Mouse (Mus musculus) midbrain, embryonic 16.5 days (tissue): ENCODE data around the gene Rps27. TPM values are rescaled to one million over a fixed set of nuclear protein-coding genes. Genes with fewer than 3 reads are reported as not detected.

Experiments used
- ATAC-seq: fragments of 200-750 bp; cut with Nextera tagmentation; 2 replicates; pipeline ENCODE4 v1.8.0; 2017; ENCODE audit warnings: moderate TSS enrichment
- H3K27ac ChIP-seq: fragments of 300-500 bp; sonication (generic); 2 replicates; pipeline ENCODE4 v1.5.1; 2014; ENCODE audit warnings: mild to moderate bottlenecking, low read length, mixed read lengths
- H3K27me3 ChIP-seq: fragments of 300-500 bp; sonication (generic); 2 replicates; pipeline ENCODE4 v1.6.1; 2014; ENCODE audit warnings: low read depth, low read length, mixed read lengths; ENCODE audit not compliant: control insufficient read depth, insufficient read depth
- H3K36me3 ChIP-seq: fragments of 300-500 bp; sonication (generic); 2 replicates; pipeline ENCODE4 v1.6.1; 2014; ENCODE audit warnings: mild to moderate bottlenecking, low read length, moderate library complexity, mixed read lengths; ENCODE audit not compliant: control insufficient read depth, insufficient read depth
- H3K4me1 ChIP-seq: fragments of 300-500 bp; sonication (generic); 2 replicates; pipeline ENCODE4 v1.6.1; 2014; ENCODE audit warnings: mild to moderate bottlenecking, low read length, mixed read lengths; ENCODE audit not compliant: control insufficient read depth, insufficient read depth
- H3K4me2 ChIP-seq: fragments of 300-500 bp; sonication (generic); 2 replicates; pipeline ENCODE4 v1.6.1; 2014; ENCODE audit warnings: mild to moderate bottlenecking, low read length, mixed read lengths
- H3K4me3 ChIP-seq: fragments of 300-500 bp; sonication (generic); 2 replicates; pipeline ENCODE4 v1.5.1; 2014; ENCODE audit warnings: low read depth, mild to moderate bottlenecking, low read length, moderate library complexity, mixed read lengths
- H3K9ac ChIP-seq: fragments of 300-500 bp; sonication (generic); 2 replicates; pipeline ENCODE4 v1.6.1; 2014; ENCODE audit warnings: low read depth, low read length, mixed read lengths
- H3K9me3 ChIP-seq: fragments of 300-500 bp; sonication (generic); replicated peaks from 2 replicates; pipeline ENCODE4 v1.6.1; 2014; ENCODE audit warnings: mild to moderate bottlenecking, low read length, mixed read lengths; ENCODE audit not compliant: control insufficient read depth, poor library complexity, severe bottlenecking
- WGBS: fragments of 180-500 bp; shearing (Covaris S2); extraction: QIAGEN DNeasy Blood & Tissue Kit; methylation state at CpG from one replicate; pipeline ENCODE4 v1.1.7; 2014; 5-methylcytosine and 5-hydroxymethylcytosine counted together
- polyA plus RNA-seq: library from polyadenylated mRNA; unstranded; fragments of >200 nt; fragmentation: Nextera tagmentation; extraction: Ambion mirVana; gene quantifications from 2 replicates; pipeline ENCODE4 v1.2.1, GENCODE M21; 2015

Gene Rps27
- polyA plus RNA-seq, 1 experiment from 2014 or later = 691 TPM

DNA sequence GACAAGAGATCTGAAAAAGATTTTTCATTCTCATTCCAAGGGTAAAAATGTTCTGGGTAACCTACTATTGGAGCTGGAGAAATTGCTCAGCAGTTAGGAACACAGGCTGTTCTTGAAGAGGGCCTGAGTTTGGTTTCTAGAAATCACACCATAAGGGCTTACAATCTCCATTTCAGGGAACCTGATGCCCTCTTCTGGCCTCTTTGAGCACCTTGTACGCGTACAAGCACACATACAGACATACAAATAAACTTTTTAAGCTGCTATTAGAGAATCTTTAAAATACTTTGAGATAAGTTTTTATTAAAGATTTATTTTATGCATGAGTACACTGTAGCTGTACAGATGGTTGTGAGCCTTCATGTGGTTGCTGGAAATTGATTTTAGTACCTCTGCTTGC is 8.9 kb downstream of the Rps27 start:
- Histone ChIP-seq H3K4me3 (no peak overlapping the region), H3K4me2 (no peak overlapping the region), H3K4me1 (no peaks in the 10 kb centered on the region), H3K27me3 (no peaks in the 10 kb centered on the region), H3K9me3 (no peaks in the 10 kb centered on the region), H3K27ac (no peak overlapping the region), H3K9ac (no peak overlapping the region), H3K36me3 (peaks cover 15% of the 10 kb centered on the region; the same call in 1 of the 2 replicates)
- 97% methylated on average over 2 of the region's 2 CpGs for WGBS
- ATAC-seq = no peak

DNA sequence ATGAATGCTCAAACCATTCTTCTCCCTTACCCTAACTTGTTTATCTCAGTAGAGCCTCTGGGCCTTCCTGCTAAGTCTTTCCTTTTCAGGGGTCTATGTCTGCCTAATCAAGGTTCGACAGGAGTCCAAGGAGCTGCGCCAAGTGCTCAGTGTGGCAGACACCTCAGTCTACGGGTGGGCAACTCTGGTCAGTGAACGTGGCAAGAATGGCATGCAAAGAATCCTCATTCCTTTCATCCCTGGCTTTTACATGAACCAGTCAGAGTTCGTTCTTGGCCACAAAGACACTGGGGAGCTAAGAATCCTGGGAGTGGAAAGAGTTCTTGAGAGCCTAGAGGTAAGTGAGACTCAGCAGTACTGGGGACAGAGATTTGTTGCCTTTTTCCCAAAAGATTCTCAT is 9.8 kb downstream of the Rps27 start:
- H3K27me3 ChIP-seq = no peaks in the 10 kb centered on the region
- ATAC-seq = no peak
- 78% methylated on average over 5 of the region's 5 CpGs for WGBS

DNA sequence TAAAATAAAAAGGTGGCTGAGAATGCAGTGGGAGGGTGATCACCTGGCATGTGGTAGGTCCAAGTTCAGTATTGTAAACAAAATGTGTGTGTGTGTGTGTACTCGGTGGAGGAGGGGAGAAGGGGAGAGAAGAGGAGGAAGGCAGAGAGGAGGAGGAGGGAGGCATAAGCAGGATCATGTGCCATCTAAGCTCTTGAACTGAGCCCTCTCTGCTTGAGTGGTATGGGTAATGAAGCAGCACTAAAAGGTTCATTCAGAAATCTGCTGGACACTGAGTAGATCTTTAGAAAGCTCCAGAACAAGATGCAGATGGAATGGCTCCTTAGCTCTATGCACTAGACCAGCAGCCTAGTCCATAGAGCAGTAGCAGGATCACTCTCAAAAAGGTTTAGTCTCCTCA is 10.6 kb downstream of the Rps27 start:
- no peak overlapping the region for H3K4me2 ChIP-seq
- no peaks in the 10 kb centered on the region for H3K27me3 ChIP-seq
- no peak overlapping the region for H3K27ac ChIP-seq
- no peak overlapping the region for H3K4me3 ChIP-seq
- WGBS = 76% methylated on average over 1 of the region's 1 CpGs
- H3K9me3 ChIP-seq = no peaks in the 10 kb centered on the region
- H3K4me1 ChIP-seq = no peaks in the 10 kb centered on the region
- H3K36me3 ChIP-seq = peaks cover 5% of the 10 kb centered on the region; the same call in 1 of the 2 replicates
- H3K9ac ChIP-seq = no peak overlapping the region
- ATAC-seq = no peak

More for the DNA sequence above, 9.8 kb downstream of the Rps27 start:
- Histone ChIP-seq H3K4me2 (no peak overlapping the region), H3K9ac (no peak overlapping the region), H3K9me3 (no peaks in the 10 kb centered on the region), H3K36me3 (peaks cover 11% of the 10 kb centered on the region; the same call in 1 of the 2 replicates), H3K27ac (no peak overlapping the region), H3K4me1 (no peaks in the 10 kb centered on the region), H3K4me3 (no peak overlapping the region)

DNA sequence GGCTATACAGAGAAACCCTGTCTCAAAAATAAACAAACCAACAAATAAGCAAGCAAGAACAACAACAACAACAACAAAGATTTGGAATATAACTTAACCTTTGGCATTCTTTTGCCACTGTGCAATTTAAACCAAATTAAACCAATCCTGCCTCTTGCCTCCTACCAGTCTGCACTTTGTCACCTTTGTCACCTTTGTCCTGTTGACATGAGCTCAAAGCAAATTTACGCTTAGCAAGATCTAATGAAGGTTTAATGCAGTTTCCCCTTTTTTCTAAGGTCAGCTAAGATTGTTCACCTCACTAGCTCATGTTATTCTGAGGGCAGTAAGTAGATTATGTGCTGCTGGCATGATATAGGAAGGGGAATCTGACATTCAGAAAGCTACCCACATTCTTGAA is 15.9 kb downstream of the Rps27 start:
- Histone ChIP-seq H3K9ac (no peak overlapping the region), H3K27ac (no peak overlapping the region), H3K27me3 (no peaks in the 10 kb centered on the region), H3K36me3 (no peaks in the 10 kb centered on the region), H3K4me2 (no peak overlapping the region), H3K9me3 (no peaks in the 10 kb centered on the region), H3K4me3 (no peak overlapping the region), H3K4me1 (no peaks in the 10 kb centered on the region)
- WGBS = 81% methylated on average over 1 of the region's 1 CpGs
- ATAC-seq = no peak

DNA sequence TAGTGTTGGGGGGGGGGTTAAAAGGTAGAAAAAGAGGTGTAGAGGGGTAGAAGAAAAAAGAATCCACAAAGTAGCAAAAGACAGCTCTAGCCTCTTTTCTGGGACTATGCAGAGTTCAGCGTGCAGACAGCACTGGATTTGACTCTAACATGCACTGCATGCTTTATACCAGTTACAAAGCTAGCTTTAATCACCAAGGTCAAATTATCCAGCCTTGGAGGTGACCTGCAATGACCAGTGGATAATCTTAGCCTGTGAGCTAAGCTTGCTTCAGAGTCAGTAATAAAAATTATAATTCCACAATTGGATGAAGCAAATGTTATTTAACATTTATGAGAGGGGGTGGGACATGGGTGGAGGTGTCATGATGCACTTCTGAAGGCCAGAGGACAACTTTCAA is 17.8 kb downstream of the Rps27 start:
- no peak for ATAC-seq
- H3K4me2 ChIP-seq = no peak overlapping the region
- no peaks in the 10 kb centered on the region for H3K27me3 ChIP-seq
- H3K9me3 ChIP-seq = no peaks in the 10 kb centered on the region
- H3K9ac ChIP-seq = no peak overlapping the region
- H3K27ac ChIP-seq = no peak overlapping the region
- H3K36me3 ChIP-seq = no peaks in the 10 kb centered on the region
- H3K4me3 ChIP-seq = no peak overlapping the region
- H3K4me1 ChIP-seq = no peaks in the 10 kb centered on the region
- 75% methylated on average over 1 of the region's 1 CpGs for WGBS

DNA sequence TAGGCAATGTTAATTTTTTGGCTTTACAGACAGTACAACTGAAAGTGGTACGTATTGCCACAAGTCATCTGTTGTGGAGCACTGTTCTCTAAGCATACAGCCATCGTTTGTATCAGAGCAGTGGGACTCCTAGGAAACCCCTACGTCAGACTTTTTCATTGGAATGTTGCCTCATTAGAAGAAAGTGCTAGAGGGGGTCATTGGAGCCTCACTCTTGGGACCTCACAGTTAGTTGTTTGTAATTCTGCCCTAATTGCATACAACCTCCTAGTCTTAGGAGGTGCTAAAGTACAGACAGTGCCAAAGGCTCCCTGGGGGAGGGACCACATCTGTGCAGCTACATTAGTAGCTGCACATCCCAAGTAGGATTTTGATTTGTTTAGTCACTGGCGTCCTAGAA is 18.7 kb downstream of the Rps27 start:
- no peaks in the 10 kb centered on the region for H3K36me3 ChIP-seq
- H3K9me3 ChIP-seq = no peaks in the 10 kb centered on the region
- no peak overlapping the region for H3K4me3 ChIP-seq
- WGBS = 69% methylated on average over 4 of the region's 4 CpGs
- no peak overlapping the region for H3K27ac ChIP-seq
- H3K4me2 ChIP-seq = no peak overlapping the region
- no peaks in the 10 kb centered on the region for H3K27me3 ChIP-seq
- H3K9ac ChIP-seq = no peak overlapping the region
- no peaks in the 10 kb centered on the region for H3K4me1 ChIP-seq
- no peak for ATAC-seq

DNA sequence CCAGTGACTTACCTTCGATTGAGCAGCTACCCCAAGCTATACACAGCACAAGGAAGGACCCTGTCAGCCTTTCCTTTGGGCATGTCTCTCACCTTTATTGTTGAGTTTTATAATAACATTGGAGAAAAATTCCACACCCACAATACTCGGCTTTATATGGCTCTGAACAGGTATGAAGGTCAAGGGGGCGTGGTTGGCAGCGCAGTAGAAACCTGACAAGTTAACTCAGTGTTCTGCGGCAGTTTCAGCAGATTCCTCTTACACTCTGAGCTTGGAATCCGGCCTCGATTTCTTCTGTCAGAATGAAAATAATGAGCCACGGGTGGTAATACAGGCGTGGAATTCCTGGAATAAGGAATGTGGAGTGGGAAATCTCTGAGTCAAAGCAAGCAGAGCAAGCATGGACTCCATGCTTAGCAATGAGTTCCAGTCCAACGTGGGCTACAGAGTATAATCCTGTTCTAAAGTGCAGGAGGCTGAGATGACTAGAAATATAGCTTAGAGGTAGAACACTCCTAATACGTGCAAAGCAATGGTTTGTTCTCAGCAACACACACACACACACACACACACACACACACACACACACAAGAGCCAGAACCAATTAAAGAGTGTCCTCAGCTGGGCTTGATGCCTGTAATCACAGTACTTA is 22.5 kb downstream of the Rps27 start:
- no peak overlapping the region for H3K4me2 ChIP-seq
- H3K27me3 ChIP-seq = no peaks in the 10 kb centered on the region
- no peak overlapping the region for H3K9ac ChIP-seq
- no peaks in the 10 kb centered on the region for H3K4me1 ChIP-seq
- no peak for ATAC-seq
- no peak overlapping the region for H3K27ac ChIP-seq
- 82% methylated on average over 11 of the region's 11 CpGs for WGBS
- H3K36me3 ChIP-seq = no peaks in the 10 kb centered on the region
- no peak overlapping the region for H3K4me3 ChIP-seq
- H3K9me3 ChIP-seq = no peaks in the 10 kb centered on the region

DNA sequence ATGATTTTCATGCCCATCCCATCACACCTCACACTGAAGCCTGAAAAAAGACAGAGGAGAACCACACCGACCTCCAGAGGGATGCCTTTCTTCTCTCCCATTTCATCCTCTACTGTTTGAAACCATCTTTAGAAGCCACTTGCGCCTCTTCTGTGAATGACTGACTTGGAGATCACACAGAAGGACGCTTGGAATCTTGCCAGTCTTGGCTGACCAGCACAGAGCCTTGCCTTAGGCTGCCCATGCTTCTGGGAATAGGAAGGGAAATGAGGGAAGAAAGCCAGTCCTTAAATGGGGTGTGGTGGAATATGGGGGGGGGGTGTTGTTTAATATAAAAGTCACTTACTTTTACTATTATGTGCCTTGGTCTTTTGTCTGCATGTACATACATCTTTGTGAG is 29.9 kb downstream of the Rps27 start:
- Histone ChIP-seq H3K27ac (no peak overlapping the region), H3K27me3 (no peaks in the 10 kb centered on the region), H3K9me3 (no peaks in the 10 kb centered on the region), H3K9ac (no peak overlapping the region), H3K4me1 (no peaks in the 10 kb centered on the region), H3K36me3 (no peaks in the 10 kb centered on the region), H3K4me3 (no peak overlapping the region), H3K4me2 (no peak overlapping the region)
- ATAC-seq = no peak
- 67% methylated on average over 3 of the region's 3 CpGs for WGBS

DNA sequence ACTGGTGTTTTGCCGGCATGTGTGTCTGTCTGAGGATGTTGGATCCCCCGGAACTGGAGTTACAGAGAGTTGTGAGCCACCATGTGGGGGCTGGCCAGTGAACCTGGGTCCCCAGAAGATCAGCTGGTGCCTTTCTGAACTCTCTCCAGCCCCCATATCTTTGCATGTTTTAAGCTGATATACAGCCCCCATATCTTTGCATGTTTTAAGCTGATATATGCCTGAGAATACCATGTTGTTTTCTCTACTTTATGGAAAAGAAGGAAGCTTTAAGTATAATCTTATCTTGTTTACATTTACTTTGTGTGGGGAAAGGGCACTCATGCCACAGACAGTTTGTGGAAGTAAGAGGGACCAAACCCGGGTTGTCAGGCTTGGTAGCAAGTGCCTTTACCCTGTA is 33.9 kb downstream of the Rps27 start:
- no peaks in the 10 kb centered on the region for H3K27me3 ChIP-seq
- H3K9me3 ChIP-seq = no peaks in the 10 kb centered on the region
- no peak overlapping the region for H3K4me2 ChIP-seq
- no peak for ATAC-seq
- 77% methylated on average over 3 of the region's 3 CpGs for WGBS
- no peak overlapping the region for H3K27ac ChIP-seq
- H3K4me1 ChIP-seq = no peaks in the 10 kb centered on the region
- H3K9ac ChIP-seq = no peak overlapping the region
- no peak overlapping the region for H3K4me3 ChIP-seq
- no peaks in the 10 kb centered on the region for H3K36me3 ChIP-seq
